ENCODE assay signal across 10 mouse cellular contexts in genomic region chr10:80299301-80299700, GRCm38 (mm10). TPM values are rescaled to one million over a fixed set of nuclear protein-coding genes. Genes with fewer than 3 reads are reported as not detected.
A peak's percentile ranks its signal among the peaks of the same experiment; 100 is the strongest.
DNase-seq lines count a peak whose midpoint lies in the region; ATAC-seq lines count a peak whose summit lies in the region.
"Had no signal": no experiment of that assay in that cellular context is flagged by ENCODE, and none has a peak within 500 bp of the region (broad histone marks: within the 10 kb centered on the region; RNA-seq: fewer than 3 reads in every experiment).

No protein-coding gene starts in this region.

- H3K4me1 ChIP-seq in kidney, embryonic 14.5 days (ENCODE audit: control insufficient read depth, insufficient read depth, low read length): peaks cover 11% of the 10 kb centered on the region; the same call in 1 of the 2 replicates
- no peaks in the 10 kb centered on the region for H3K4me1 ChIP-seq in embryonic facial prominence, embryonic 14.5 days (ENCODE audit: control insufficient read depth, insufficient read depth, low read length)
- H3K4me1 ChIP-seq in intestine, embryonic 15.5 days (replicated peaks): peaks cover 22% of the 10 kb centered on the region
- H3K4me1 ChIP-seq in neural tube, embryonic 15.5 days: peaks cover 91% of the 10 kb centered on the region

- WGBS in kidney, embryonic 14.5 days: 6% methylated on average over 14 of the region's 15 CpGs
- 9% methylated on average over 15 of the region's 15 CpGs for WGBS in embryonic facial prominence, embryonic 14.5 days
- 16% methylated on average over 15 of the region's 15 CpGs for WGBS in intestine, embryonic 15.5 days
- WGBS in neural tube, embryonic 15.5 days: 5% methylated on average over 15 of the region's 15 CpGs

- H3K4me2 ChIP-seq in kidney, embryonic 14.5 days (replicated peaks; ENCODE audit: low read depth, low read length): peak overlapping the region; percentile 19; the same call in 1 of the 2 replicates
- peak overlapping the region; percentile 36; the same call in 1 of the 2 replicates for H3K4me2 ChIP-seq in embryonic facial prominence, embryonic 14.5 days (ENCODE audit: low read depth, low read length)
- H3K4me2 ChIP-seq in intestine, embryonic 15.5 days (replicated peaks): peak overlapping the region; percentile 17; the same call in 1 of the 2 replicates
- H3K4me2 ChIP-seq in neural tube, embryonic 15.5 days: peak overlapping the region; percentile 85

- no peak overlapping the region for H3K27ac ChIP-seq in kidney, embryonic 14.5 days (ENCODE audit: low read depth, low read length)
- no peak overlapping the region; the same call in 1 of the 2 replicates for H3K27ac ChIP-seq in embryonic facial prominence, embryonic 14.5 days (replicated peaks; ENCODE audit: low read depth, low read length)
- H3K27ac ChIP-seq in intestine, embryonic 15.5 days: no peak overlapping the region
- H3K27ac ChIP-seq in neural tube, embryonic 15.5 days (replicated peaks): peak overlapping the region; percentile 95

- no peak for DNase-seq in kidney, postnatal 10 days
- DNase-seq in embryonic facial prominence, embryonic 14.5 days (ENCODE audit: low spot score): no peak
- DNase-seq in ovary, postnatal 14 days (ENCODE audit: low spot score): no peak
- DNase-seq in heart, adult 18-20 months: no peak
- DNase-seq: liver had no signal

- no peaks in the 10 kb centered on the region for H3K9me3 ChIP-seq in kidney, embryonic 14.5 days (ENCODE audit: control insufficient read depth, low read length)
- H3K9me3 ChIP-seq in embryonic facial prominence, embryonic 14.5 days (ENCODE audit: control insufficient read depth, low read length): no peaks in the 10 kb centered on the region
- no peaks in the 10 kb centered on the region for H3K9me3 ChIP-seq in intestine, embryonic 15.5 days
- H3K9me3 ChIP-seq in neural tube, embryonic 15.5 days (replicated peaks): no peaks in the 10 kb centered on the region

- H3K27me3 ChIP-seq in kidney, embryonic 14.5 days (ENCODE audit: control insufficient read depth, insufficient read depth, low read length): peaks cover 50% of the 10 kb centered on the region
- H3K27me3 ChIP-seq in embryonic facial prominence, embryonic 14.5 days (replicated peaks; ENCODE audit: control insufficient read depth, insufficient read depth, low read length): peaks cover 47% of the 10 kb centered on the region
- peaks cover 53% of the 10 kb centered on the region for H3K27me3 ChIP-seq in intestine, embryonic 15.5 days (replicated peaks)
- H3K27me3 ChIP-seq in neural tube, embryonic 15.5 days (replicated peaks): no peaks in the 10 kb centered on the region

- ATAC-seq in kidney, embryonic 14.5 days (ENCODE audit: low FRiP score, low TSS enrichment): no peak
- no peak for ATAC-seq in embryonic facial prominence, embryonic 14.5 days (ENCODE audit: low read depth)
- no peak for ATAC-seq in intestine, embryonic 15.5 days
- peak; percentile 3; the same call in 1 of the 2 replicates for ATAC-seq in neural tube, embryonic 15.5 days (ENCODE audit: low FRiP score)
- no peak for ATAC-seq in inflammation-experienced regulatory T-cells, adult 6 months

- H3K9ac ChIP-seq in kidney, embryonic 14.5 days (ENCODE audit: low read depth, low read length): peak overlapping the region; percentile 42; the same call in 1 of the 2 replicates
- peak overlapping the region; percentile 45 for H3K9ac ChIP-seq in embryonic facial prominence, embryonic 14.5 days (ENCODE audit: low read depth, low read length)
- H3K9ac ChIP-seq in intestine, embryonic 15.5 days: no peak overlapping the region; the same call in 1 of the 2 replicates
- H3K9ac ChIP-seq in neural tube, embryonic 15.5 days (replicated peaks): peak overlapping the region; percentile 74

- H3K4me3 ChIP-seq in kidney, embryonic 14.5 days (ENCODE audit: low read length): peak overlapping the region; percentile 12; the same call in 1 of the 2 replicates
- peak overlapping the region; percentile 15 for H3K4me3 ChIP-seq in embryonic facial prominence, embryonic 14.5 days (ENCODE audit: low read depth, low read length)
- H3K4me3 ChIP-seq in intestine, embryonic 15.5 days (replicated peaks): peak overlapping the region; percentile 9; the same call in 1 of the 2 replicates
- peak overlapping the region; percentile 52 for H3K4me3 ChIP-seq in neural tube, embryonic 15.5 days (replicated peaks)

- peaks cover 7% of the 10 kb centered on the region for H3K36me3 ChIP-seq in kidney, embryonic 14.5 days (ENCODE audit: control insufficient read depth, insufficient read depth, low read length)
- H3K36me3 ChIP-seq in embryonic facial prominence, embryonic 14.5 days (ENCODE audit: control insufficient read depth, insufficient read depth, low read length): peaks cover 9% of the 10 kb centered on the region
- peaks cover 7% of the 10 kb centered on the region for H3K36me3 ChIP-seq in intestine, embryonic 15.5 days
- H3K36me3 ChIP-seq in neural tube, embryonic 15.5 days: peaks cover 17% of the 10 kb centered on the region

RNA-seq across cellular contexts. Expression of gene Apc2, which starts 3.5 kb away (rescaled TPM):
- 1.0 and 1.4 TPM in 2 replicates for polyA plus RNA-seq in kidney, embryonic 14.5 days (2014; fragmentation: Nextera tagmentation; extraction: Ambion mirVana)
- 6.2 and 7.4 TPM in 2 replicates for polyA plus RNA-seq in embryonic facial prominence, embryonic 14.5 days (2014; fragmentation: Nextera tagmentation; extraction: Ambion mirVana)
- 4.9 and 6.5 TPM in 2 replicates for polyA plus RNA-seq in intestine, embryonic 15.5 days (2015; fragmentation: Nextera tagmentation; extraction: Ambion mirVana)
- polyA plus RNA-seq in neural tube, embryonic 15.5 days (2015; fragmentation: Nextera tagmentation; extraction: Ambion mirVana): 122 and 144 TPM in 2 replicates
- polyA plus RNA-seq in inflammation-experienced regulatory T-cells, adult 6 months (2017; shearing (Covaris generic)): under 1 TPM; 0.04 to 0.35 (median 0.05) TPM
- total RNA-seq in heart, adult 18-20 months (2021): 1 to 10 TPM; 2.6 to 2.8 TPM
- total RNA-seq: megakaryocyte-erythroid progenitor cell, adult 5-6 weeks had no signal

RNA-seq across cellular contexts. Expression of gene Rps15, which starts 7.0 kb away (rescaled TPM):
- polyA plus RNA-seq in kidney, embryonic 14.5 days (2014; fragmentation: Nextera tagmentation; extraction: Ambion mirVana): 1,166 and 1,350 TPM in 2 replicates
- polyA plus RNA-seq in embryonic facial prominence, embryonic 14.5 days (2014; fragmentation: Nextera tagmentation; extraction: Ambion mirVana): 1,047 and 1,145 TPM in 2 replicates
- 974 and 1,020 TPM in 2 replicates for polyA plus RNA-seq in intestine, embryonic 15.5 days (2015; fragmentation: Nextera tagmentation; extraction: Ambion mirVana)
- polyA plus RNA-seq in neural tube, embryonic 15.5 days (2015; fragmentation: Nextera tagmentation; extraction: Ambion mirVana): 544 and 638 TPM in 2 replicates
- polyA plus RNA-seq in inflammation-experienced regulatory T-cells, adult 6 months (2017; shearing (Covaris generic)): 1,000 to 10,000 TPM in 2 of 3 experiments, 100 to 1,000 TPM in 1; 970 to 1,806 (median 1,658) TPM
- total RNA-seq in heart, adult 18-20 months (2021): 100 to 1,000 TPM; 745 to 872 TPM

RNA-seq across cellular contexts. Expression of gene 2310011J03Rik, which starts 21.0 kb away (rescaled TPM):
- polyA plus RNA-seq in kidney, embryonic 14.5 days (2014; fragmentation: Nextera tagmentation; extraction: Ambion mirVana): 36.1 and 40.5 TPM in 2 replicates
- polyA plus RNA-seq in embryonic facial prominence, embryonic 14.5 days (2014; fragmentation: Nextera tagmentation; extraction: Ambion mirVana): 38.5 and 46.3 TPM in 2 replicates
- polyA plus RNA-seq in intestine, embryonic 15.5 days (2015; fragmentation: Nextera tagmentation; extraction: Ambion mirVana): 51.4 and 51.5 TPM in 2 replicates
- polyA plus RNA-seq in neural tube, embryonic 15.5 days (2015; fragmentation: Nextera tagmentation; extraction: Ambion mirVana): 26.9 and 36.6 TPM in 2 replicates
- 10 to 100 TPM; 38.1 to 52.1 (median 41.8) TPM for polyA plus RNA-seq in inflammation-experienced regulatory T-cells, adult 6 months (2017; shearing (Covaris generic))
- 10 to 100 TPM; 15.8 to 16.6 TPM for total RNA-seq in heart, adult 18-20 months (2021)

RNA-seq across cellular contexts. Expression of gene Pcsk4, which starts 30.0 kb away (rescaled TPM):
- 6.2 and 8.1 TPM in 2 replicates for polyA plus RNA-seq in kidney, embryonic 14.5 days (2014; fragmentation: Nextera tagmentation; extraction: Ambion mirVana)
- polyA plus RNA-seq in embryonic facial prominence, embryonic 14.5 days (2014; fragmentation: Nextera tagmentation; extraction: Ambion mirVana): 1.7 and 2.9 TPM in 2 replicates
- 8.1 and 8.8 TPM in 2 replicates for polyA plus RNA-seq in intestine, embryonic 15.5 days (2015; fragmentation: Nextera tagmentation; extraction: Ambion mirVana)
- 5.6 and 8.2 TPM in 2 replicates for polyA plus RNA-seq in neural tube, embryonic 15.5 days (2015; fragmentation: Nextera tagmentation; extraction: Ambion mirVana)
- polyA plus RNA-seq in inflammation-experienced regulatory T-cells, adult 6 months (2017; shearing (Covaris generic)): 10 to 100 TPM in 1 of 3 experiments, 1 to 10 TPM in 2; 2.2 to 10.8 (median 9.5) TPM
- 1 to 10 TPM; 1.3 TPM for total RNA-seq in heart, adult 18-20 months (2021)

RNA-seq across cellular contexts. Expression of gene Reep6, which starts 30.5 kb away (rescaled TPM):
- polyA plus RNA-seq in kidney, embryonic 14.5 days (2014; fragmentation: Nextera tagmentation; extraction: Ambion mirVana): 5.6 and 7.1 TPM in 2 replicates
- 5.6 and 7.5 TPM in 2 replicates for polyA plus RNA-seq in embryonic facial prominence, embryonic 14.5 days (2014; fragmentation: Nextera tagmentation; extraction: Ambion mirVana)
- polyA plus RNA-seq in intestine, embryonic 15.5 days (2015; fragmentation: Nextera tagmentation; extraction: Ambion mirVana): 132 and 159 TPM in 2 replicates
- 4.3 and 7.3 TPM in 2 replicates for polyA plus RNA-seq in neural tube, embryonic 15.5 days (2015; fragmentation: Nextera tagmentation; extraction: Ambion mirVana)
- not detected for polyA plus RNA-seq in inflammation-experienced regulatory T-cells, adult 6 months (2017; shearing (Covaris generic))
- total RNA-seq in heart, adult 18-20 months (2021): 1 to 10 TPM; 4.8 to 5.3 TPM

Comparison
In these comparisons a context has a peak if more than half of its experiments do, and no peak if none do; other contexts are left out.
1. H3K4me2 ChIP-seq: peak in every context shown above with its lines; median percentile 85 in neural tube, embryonic 15.5 days; 36 in embryonic facial prominence, embryonic 14.5 days; 19 in kidney, embryonic 14.5 days; 17 in intestine, embryonic 15.5 days.
2. RNA of gene Apc2, which starts 3.5 kb away (polyA plus RNA-seq): 122 to 144 TPM in neural tube, embryonic 15.5 days; 4.9 to 6.5 TPM in intestine, embryonic 15.5 days, 6.2 to 7.4 TPM in embryonic facial prominence, embryonic 14.5 days, 1.0 to 1.4 TPM in kidney, embryonic 14.5 days and 0.04 to 0.35 TPM in inflammation-experienced regulatory T-cells, adult 6 months; every median in the first group is over 10 times any median in the second.
3. Peak in every context shown above with its lines, with median percentiles within 50 percentile points of each other: H3K4me3 ChIP-seq.